Mouse (Mus musculus) WW6 (cell line): ENCODE measurements at regions not wholly inside any gene's neighbourhood (a gene's known extent, or its start where the extent isn't known, plus 50 kb on each side); places are given as distances from the start of the nearest gene placed in this dataset.

Experiments
- DNase-seq: peaks from one replicate; pipeline ENCODE4 v3.0.0-alpha.2; 2013; ENCODE audit warnings: low read depth, low spot score

DNA sequence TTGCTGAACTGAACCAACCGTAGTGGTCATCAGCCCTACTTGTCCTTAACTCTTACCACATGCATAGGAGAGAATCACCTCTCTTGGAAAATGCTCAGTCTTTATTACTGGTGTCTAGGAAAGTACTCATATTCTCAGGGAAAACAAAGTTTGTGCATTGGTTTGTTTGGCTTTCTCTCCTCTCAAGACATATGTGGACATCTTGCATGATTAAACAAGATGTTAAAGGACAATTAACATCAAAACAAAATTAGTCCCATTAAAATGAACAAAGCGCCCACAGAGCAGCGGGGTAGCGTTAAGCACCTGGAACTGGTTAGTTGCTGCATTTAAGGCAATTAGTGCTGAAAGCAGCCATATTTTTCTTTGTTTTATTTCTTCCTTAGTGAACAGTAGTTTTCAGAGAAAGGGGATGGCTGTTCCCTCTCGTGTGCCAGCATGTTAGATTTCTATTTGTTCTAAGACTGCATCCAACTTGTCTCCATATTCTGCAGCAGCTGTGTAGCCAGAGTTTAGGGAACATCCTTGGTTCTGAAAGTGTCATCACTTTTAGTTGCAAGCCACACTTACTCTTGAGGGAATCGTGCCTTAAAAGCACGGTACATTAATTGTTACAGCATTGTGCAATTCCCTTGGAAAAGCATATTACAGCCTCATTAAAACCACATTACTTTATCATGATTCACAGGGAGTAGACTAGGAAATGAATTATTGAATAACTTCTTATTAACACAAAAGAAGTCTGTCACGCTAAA is 137.7 kb downstream of the Ube2u start:
- no peak for DNase-seq

DNA sequence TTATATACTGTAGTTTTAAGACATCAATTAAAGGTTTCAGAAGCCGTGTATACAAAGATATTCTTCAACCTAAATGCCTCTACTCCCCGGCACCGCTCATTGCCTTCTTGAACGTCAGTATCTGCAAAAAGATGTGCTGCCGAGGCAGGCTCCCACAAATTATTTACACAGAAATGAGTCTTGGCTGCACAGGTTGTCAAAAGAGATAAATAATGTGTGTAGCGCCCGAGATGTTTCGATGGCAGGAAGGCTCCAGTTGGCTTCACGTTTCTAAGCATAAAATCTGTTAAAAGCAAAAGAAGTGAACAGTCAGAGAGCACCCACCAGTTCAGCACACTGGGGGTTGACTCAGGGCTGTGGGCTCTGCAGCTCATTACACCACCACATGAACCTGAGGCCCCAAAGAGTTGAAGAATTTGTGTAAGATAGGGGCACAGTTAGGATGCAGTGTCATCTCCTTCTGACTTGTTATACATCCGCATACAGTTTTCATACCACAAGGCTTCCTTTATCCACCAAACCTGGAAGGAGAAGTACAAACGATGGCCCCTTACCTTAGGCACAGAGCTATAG is 138.4 kb downstream of the Ube2u start:
- no peak for DNase-seq

DNA sequence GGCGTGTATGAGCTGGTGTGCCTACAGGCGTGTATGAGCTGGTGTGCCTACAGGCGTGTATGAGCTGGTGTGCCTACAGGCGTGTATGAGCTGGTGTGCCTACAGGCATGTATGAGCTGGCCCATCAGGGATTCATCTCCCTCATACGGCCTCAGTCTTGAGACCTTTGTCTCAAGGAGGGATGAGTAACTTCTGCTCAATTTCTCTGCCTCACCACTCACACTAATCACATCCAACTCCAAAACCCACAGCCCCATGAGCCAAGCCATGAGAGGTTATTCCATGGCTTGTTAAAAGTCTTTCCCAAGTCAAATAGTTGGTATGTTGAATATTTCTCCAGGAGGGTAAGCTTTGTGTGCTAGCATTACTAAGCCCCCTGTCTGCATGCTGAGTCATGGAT is 146.0 kb downstream of the Ube2u start:
- no peak for DNase-seq

DNA sequence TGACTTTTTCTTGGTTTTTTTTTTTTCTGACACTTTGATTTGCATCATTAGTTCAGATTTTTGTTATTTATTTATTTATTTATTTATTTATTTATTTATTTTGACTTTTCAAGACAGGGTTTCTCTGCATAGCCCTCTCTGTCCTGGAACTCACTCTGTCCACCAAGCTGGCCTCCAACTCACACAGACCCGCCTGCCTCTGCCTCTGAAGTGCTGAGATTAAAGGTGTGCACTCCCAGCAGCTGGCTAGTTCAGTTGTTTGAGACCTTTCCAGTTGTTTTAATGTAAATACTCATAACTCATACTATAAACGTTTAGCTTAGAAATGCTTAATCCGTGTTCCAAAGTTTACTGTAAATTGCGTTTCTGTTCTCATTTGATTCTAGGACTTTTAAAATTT is 147.9 kb downstream of the Ube2u start:
- DNase-seq, result no peak

DNA sequence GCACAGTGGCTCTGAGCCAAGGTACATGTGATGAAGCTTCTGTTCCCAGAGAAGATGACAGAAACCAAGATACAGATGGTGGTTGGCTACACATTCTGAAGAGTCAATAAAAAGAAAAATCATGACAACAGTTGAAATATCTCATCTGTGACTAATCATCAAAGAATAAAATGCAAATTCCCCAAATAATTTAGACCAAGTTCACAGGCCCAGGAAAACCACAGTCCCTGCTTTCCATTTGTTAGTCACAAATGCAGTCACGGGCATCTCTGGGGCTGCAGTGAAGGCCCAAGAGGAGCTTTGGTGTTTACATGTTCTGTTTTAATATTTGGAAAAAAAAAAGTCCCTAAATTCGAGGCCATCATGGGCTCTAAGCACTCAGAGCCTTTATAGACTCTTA is 142.1 kb upstream of the Cachd1 start:
- DNase-seq, result no peak

DNA sequence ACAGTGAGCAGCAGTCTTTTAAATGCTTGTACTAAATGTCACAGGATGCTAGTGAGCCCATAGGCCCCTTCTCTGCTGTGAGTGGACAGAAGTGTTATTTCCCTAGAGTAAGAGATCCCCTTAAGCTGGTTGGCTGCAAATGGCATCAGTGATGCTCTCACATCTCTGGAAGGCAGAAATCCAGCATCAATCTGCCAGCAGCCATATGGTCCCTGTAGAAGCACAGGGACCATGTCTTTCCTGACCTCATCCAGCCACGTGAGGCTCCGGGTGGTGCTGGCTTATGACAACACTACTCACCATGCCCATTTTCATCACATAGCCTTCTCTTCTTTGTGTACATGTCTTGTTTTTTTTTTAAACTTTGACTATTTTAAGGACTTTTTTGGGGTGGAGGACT is 138.9 kb upstream of the Cachd1 start:
- DNase-seq, result no peak

DNA sequence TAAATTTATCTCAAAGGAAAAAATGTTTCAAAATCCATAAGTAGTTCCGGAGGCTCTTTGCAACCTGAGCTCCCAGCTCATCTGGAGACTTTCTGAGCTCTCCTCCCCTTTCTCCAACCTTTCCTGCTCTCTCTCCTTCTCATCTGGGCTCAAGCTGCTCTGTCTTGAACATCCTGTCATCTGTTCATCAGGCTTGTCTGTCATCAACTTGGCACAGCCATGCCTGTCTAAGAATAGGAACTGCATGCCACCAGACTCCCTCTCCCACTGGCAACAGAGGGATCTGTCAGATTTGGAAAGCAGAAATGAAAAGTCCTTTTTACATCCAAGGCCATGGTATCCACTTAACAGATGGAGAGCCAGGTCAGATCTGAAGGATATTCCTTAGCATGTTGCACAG is 115.3 kb upstream of the Cachd1 start:
- DNase-seq, result no peak

DNA sequence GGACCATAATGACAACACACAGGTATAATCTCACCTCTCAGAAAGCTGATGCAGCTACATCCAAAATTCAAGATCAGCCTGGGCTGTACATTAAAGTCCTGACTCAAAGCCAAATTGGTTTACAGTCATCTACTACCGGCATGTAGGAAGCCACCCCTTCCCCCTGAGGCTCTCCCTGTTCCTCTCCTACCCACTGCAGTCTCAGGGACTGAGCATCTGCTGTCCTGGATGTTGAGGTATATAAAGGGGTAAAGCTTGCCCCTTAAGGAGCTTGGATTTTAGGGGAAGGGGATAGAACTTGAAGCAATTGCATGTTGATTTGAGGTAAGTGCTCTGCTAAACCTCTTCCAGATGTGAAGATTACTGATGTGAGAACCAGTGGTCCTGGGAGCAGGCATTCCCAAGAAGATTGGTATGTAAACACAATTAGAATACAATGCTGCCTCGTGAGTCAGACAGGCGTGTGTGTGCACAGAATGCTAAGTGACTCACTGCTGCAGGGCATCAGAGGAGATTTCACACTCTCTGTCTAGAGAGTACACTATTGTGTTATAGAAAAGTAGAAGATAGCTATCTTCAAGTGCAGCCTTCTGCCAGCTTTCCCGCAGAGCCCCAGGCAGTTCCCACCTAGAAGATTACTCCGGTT is 111.7 kb upstream of the Cachd1 start:
- DNase-seq, result no peak

DNA sequence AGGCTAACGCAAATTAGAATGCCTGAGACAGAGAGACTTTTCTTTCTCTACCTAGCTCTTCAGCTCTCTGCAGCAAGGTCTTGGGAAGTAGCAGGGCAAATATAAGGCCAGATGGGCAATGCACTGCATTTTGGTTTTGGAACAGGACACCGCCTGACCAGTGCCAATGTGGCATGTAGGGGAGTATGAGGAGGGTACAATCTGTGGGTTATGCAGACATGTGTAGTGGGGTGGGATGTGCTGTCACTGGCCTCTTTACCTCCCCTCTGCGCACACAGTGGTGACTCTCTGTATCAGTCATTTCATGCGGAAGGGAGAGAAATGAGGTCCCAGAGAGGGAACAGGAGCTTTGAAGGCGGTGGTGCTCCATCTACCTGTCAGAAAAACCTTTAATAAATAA is 105.9 kb upstream of the Cachd1 start:
- DNase-seq, result no peak

DNA sequence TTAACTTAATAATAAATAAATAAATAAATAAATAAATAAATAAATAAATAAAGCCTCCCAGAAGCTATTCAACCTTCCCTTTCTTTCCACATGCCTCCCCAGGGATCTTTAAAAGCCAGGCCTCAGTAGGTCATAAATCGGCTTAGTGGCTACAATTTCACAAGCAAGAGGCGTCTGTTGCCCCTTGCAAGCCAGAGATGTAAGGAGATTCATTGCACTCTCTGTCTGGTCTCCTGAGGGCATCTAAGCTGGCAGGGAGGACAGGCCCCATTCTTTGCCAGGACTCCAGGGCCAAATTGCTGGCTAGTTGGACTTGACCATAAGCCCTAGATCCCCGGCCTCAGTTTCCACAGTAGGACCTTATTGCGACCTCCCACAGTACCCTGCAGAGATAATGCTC is 101.6 kb upstream of the Cachd1 start:
- no peak for DNase-seq

DNA sequence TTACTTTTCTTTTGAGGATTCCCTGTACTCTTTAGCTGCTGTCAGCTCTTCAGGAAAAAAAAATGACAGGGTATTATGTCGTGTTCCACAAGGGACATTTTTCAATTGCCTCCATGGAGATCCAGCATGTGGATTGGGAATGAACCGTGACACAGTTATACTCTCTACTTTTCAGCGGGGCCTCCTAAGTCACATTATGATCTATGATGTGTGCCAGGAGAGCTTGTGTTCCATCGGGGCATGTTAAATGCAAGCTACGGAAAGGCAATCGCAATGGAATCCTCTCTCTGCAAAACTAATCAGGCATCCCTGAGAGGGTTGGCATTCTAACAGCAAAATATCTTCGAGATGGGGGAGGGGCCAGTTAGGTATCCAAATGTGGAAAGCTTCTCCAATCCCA is 92.7 kb upstream of the Cachd1 start:
- no peak for DNase-seq

DNA sequence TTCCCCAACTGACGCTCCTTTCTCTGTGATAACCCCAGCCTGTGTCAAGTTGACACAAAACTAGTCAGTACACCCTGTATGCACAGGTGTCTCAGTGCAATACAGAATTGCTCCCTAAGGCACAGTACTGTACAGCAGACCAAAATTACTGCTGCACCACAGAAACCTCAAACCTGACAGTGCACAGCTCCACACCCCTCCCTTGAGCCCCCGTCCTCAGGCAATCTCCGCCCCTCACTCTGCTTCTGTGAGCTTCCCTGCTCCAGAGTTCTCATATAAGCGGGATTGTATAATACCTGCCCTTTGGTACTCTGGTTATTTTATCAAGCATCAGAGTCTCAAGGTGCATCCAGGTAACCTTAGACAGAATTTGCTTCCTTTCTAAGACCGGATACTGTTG is 76.5 kb upstream of the Cachd1 start:
- no peak for DNase-seq

DNA sequence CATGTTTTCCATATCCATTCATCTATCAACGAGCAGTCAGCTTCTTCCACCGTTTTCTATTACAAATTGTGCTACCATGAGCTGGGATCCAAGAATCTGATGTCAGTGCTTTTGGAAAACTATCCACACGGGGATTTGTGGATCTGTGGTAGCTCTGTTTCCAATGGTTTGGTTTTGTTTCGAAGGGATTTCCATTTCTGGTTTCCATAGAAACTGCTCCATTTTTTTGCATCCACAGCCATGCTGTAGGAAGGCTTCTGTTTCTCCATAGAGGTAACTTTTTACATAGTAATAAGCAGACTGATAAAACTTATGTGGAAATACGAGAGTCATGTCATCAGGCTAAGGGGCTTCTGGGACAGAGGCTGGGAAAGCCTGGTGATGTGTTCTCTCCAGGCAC is 76.1 kb upstream of the Cachd1 start:
- no peak for DNase-seq

DNA sequence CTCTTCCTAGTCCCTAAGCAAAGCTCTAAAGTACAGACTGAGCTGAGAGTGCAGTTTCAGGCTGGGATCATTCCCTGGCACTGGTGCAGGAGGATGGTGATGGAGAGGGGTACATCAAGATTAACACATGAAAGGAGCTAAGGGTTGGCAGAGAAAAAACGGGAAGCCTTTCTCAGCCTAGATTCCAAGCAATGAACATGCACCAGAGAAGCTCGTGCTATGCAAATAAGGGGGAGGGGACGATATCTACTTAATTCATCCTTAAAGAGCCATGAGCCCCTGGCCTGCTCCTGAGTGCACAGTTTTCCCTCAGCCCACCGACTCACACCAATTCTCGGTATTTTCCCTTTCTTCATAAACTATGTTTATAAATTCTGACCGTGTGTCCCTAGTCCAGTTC is 70.5 kb upstream of the Cachd1 start:
- no peak for DNase-seq

DNA sequence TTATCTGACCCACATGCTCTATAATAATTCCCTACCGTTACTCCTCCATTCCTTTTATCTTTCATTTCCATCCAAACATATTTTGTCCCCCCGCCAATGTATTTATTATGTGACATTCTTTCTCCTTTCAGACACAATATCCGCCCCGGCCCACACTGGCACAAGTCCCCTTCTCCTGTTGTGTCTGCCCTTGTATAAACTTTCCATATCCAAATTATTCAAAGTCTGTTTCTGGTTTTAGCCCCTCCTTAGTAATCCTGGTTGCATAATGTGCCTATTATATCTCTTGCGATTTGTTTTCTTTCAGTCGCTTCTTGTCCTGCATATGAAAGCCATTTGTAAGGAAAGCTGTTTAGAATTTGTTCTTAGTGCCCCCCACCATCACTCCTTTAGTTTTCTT is 69.3 kb upstream of the Cachd1 start:
- DNase-seq, result no peak

DNA sequence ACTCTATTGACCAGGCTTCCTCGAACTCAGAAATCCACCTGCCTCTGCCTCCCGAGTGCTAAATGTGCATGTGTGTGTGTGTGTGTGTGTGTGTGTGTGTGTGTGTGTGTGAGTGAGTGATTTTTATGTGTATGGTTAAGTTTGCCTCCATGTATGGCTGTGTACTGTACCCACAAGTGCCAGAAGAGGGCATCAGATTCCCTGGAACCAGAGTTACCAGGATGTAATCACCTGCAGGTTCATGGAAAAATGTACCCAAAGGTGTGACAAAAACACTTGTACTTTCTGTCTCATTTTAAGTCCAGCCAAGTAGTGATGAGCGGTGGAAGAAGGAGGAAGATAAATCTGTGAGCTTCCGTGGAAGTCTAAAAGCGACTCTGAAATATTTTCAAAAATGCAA is 68.2 kb upstream of the Cachd1 start:
- no peak for DNase-seq

DNA sequence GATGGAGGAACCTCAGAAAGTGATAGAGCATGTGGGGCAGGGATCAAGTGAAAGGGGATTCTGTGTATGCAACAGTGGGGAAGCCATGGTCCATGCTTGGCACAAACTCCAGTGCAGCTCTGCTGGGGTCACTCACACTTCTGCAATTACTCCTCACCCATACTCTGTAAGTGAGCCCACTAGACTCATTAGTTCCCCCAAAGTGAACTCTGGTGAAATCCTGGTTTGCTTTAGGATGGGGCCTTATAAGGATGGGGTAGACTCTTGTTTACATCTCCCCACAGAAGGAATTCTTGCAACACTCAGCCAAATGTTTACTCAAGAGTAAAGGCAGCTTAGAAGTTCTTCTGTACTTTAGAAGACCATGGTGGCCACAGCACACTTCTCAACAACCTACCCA is 62.2 kb upstream of the Cachd1 start:
- DNase-seq, result no peak

DNA sequence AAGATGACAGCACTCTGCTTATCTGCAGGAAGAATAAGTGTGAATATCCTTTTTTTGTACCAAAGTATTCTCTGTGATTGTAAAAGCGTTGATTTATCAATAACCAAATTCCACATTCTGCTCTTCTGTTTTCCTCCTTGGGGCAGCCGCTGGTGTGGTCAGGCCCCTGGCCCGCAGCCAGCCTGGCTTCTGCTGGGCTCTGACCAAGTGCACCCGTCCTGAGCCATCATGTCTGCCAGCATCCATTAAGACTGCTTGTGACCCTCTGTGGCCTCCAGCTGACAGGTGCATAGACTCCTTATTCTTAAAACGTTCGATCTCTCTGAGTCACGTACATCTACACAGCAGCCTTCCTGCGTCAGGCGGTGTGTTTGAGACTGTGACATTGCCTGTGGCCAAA is 58.9 kb upstream of the Cachd1 start:
- DNase-seq, result no peak

DNA sequence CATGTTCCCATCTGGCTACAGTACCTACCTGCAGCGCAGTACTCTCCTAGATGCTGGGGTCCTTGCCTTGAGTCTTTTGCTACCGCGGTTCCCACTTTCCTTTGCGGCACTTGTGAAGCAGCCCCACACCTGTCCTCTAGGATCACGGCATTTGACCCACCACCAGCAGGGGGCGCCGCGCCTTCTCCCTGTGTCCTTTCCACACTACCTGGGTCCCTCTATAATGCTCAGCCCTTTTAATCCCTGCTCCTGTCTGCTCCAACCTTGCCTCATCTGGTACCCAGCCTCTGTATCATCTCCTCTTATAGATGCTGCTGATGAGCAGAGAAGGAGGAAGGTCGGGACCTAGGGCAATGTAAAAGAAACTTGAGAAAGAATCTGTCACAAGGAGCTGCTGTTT is 53.9 kb upstream of the Cachd1 start:
- peak; percentile 72 for DNase-seq

DNA sequence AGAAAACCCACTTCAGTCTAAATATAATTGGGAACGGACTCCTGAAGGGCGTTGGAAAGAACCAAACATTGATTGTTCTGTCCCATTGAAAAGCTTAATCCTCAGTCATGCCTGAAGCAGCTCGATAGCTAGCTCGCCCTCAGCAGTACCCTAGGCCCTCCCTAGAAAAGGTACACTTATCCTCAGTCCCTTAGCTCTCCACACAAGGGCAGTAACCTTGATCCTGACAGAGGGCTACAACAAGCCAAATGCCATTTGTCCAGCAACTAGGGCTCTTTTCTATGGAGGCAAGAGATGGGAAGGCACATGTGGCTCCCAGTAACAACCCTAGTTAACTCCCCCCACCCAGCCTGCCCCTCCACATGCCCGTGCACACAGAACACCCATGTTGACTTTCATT is 53.4 kb upstream of the Cachd1 start:
- no peak for DNase-seq

DNA sequence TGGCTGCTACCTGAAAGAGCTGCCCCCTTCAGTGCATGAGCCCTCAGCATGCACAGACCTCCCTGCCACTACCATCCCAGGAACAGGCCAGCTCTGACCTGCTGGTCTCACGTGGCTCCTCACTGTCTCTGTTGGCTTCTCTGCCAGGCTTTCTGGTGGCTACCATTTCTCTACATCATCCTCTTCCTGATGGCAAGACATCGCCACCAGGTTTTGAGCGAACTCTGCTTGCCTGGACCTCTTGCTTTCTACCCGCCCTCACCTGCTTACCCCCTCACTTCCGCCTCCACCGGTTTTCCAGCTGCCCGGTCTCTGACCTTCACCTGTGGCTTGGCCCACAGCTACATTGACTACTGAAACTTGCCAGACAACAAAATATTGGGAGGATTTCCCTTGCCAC is 50.7 kb upstream of the Cachd1 start:
- DNase-seq, result no peak

DNA sequence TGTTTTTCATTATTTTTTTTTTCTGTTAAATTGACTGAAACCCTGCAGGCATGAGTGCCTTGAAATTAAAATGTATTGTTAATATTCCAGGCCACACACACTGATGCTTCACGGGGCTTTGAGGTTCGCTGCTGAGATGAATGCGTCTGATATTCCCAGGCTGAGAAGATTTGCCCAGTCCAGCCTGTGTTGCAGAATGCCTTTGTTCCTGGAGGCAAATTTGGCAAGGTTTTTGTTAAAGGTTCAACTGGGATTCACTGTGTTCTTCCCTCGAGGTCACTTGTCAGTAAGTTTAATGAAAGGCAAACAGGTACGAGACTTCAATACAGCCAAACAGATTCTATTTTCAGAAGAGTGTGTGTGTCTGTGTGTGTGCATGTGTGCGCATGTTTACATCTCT is 50.0 kb upstream of the Cachd1 start:
- DNase-seq, result no peak
